ENCODE assay signal across 8 mouse cellular contexts in genomic region chr14:51090077-51090781, GRCm38 (mm10). TPM values are rescaled to one million over a fixed set of nuclear protein-coding genes. Genes with fewer than 3 reads are reported as not detected.
DNase-seq lines count a peak whose midpoint lies in the region; ATAC-seq and TF ChIP-seq lines count a peak whose summit lies in the region.

No protein-coding gene starts in this region.

- TF ChIP-seq POLR2A in olfactory bulb, adult 2 months (IDR thresholded peaks at IDR 0.05; ENCODE audit: insufficient read depth, low read depth, low read length), result no peak

- peak overlapping the region; percentile 77 for H3K27ac ChIP-seq in forebrain, embryonic 15.5 days (replicated peaks)
- H3K27ac ChIP-seq in lung, embryonic 15.5 days, result peak overlapping the region; percentile 91
- H3K27ac ChIP-seq in olfactory bulb, adult 2 months (ENCODE audit: insufficient read depth, low read depth, low read length), result peak overlapping the region; percentile 53; the same call in 1 of the 2 replicates

- intact Hi-C loops in heart, postnatal 36 days (cut with DNase I), result loop anchor here (2.0 kb wide), 1 partner anchor 289 kb away; no protein-coding TSS in a partner anchor

- no peaks in the 10 kb centered on the region for H3K27me3 ChIP-seq in G1E (ENCODE audit: insufficient read depth, low read length)
- no peaks in the 10 kb centered on the region for H3K27me3 ChIP-seq in forebrain, embryonic 15.5 days
- no peaks in the 10 kb centered on the region for H3K27me3 ChIP-seq in lung, embryonic 15.5 days

- no peak for ATAC-seq in G1E (ENCODE audit: extremely low read depth, insufficient number of reproducible peaks, low FRiP score, poor library complexity, severe bottlenecking)
- peak; percentile 57 for ATAC-seq in forebrain, embryonic 15.5 days (replicated peaks)
- peak; percentile 48; the same call in 1 of the 2 replicates for ATAC-seq in lung, embryonic 15.5 days (ENCODE audit: borderline replicate concordance, extremely low read depth, low FRiP score, low TSS enrichment)

- DNase-seq in G1E (ENCODE audit: low spot score), result no peak
- DNase-seq in cerebellum, adult 11-12 months, result peak; percentile 80
- DNase-seq in heart, postnatal 36 days, result peak; percentile 88 to 89
- DNase-seq in layer of hippocampus, adult 9-10 months (ENCODE audit: low spot score), result peak; percentile 84
- DNase-seq in thymus, postnatal 10 days (ENCODE audit: low spot score in 2 of 2), result peak; percentile 77 to 86

- TF ChIP-seq CTCF in G1E (IDR thresholded peaks at IDR 0.05; ENCODE audit: low read depth, low read length), result no peak
- TF ChIP-seq CTCF in olfactory bulb, adult 2 months (IDR thresholded peaks at IDR 0.05; ENCODE audit: insufficient read depth, low read depth, low read length), result no peak

- no peaks in the 10 kb centered on the region for H3K9me3 ChIP-seq in G1E (replicated peaks)
- H3K9me3 ChIP-seq in forebrain, embryonic 15.5 days, result no peaks in the 10 kb centered on the region
- no peaks in the 10 kb centered on the region for H3K9me3 ChIP-seq in lung, embryonic 15.5 days

- peaks cover 44% of the 10 kb centered on the region for H3K4me1 ChIP-seq in G1E (ENCODE audit: insufficient read depth, low read depth, low read length)
- peaks cover 19% of the 10 kb centered on the region for H3K4me1 ChIP-seq in forebrain, embryonic 15.5 days
- H3K4me1 ChIP-seq in lung, embryonic 15.5 days, result peaks cover 18% of the 10 kb centered on the region
- peaks cover 6% of the 10 kb centered on the region for H3K4me1 ChIP-seq in olfactory bulb, adult 2 months (ENCODE audit: control insufficient read depth, insufficient read depth, low read length)

- H3K36me3 ChIP-seq in G1E (replicated peaks), result no peaks in the 10 kb centered on the region
- H3K36me3 ChIP-seq in forebrain, embryonic 15.5 days, result no peaks in the 10 kb centered on the region
- no peaks in the 10 kb centered on the region for H3K36me3 ChIP-seq in lung, embryonic 15.5 days

- peak overlapping the region; percentile 79 for H3K4me2 ChIP-seq in forebrain, embryonic 15.5 days (replicated peaks)
- peak overlapping the region; percentile 71 for H3K4me2 ChIP-seq in lung, embryonic 15.5 days

- under 1% methylated on average over 27 of the region's 27 CpGs for WGBS in forebrain, embryonic 15.5 days
- under 1% methylated on average over 27 of the region's 27 CpGs for WGBS in lung, embryonic 15.5 days
- WGBS in olfactory bulb, adult 2 months, result under 1% methylated on average over 27 of the region's 27 CpGs

- H3K4me3 ChIP-seq in G1E (ENCODE audit: low read depth, low read length), result peak overlapping the region; percentile 77
- H3K4me3 ChIP-seq in forebrain, embryonic 15.5 days, result peak overlapping the region; percentile 72
- peak overlapping the region; percentile 74 for H3K4me3 ChIP-seq in lung, embryonic 15.5 days
- peak overlapping the region; percentile 95 for H3K4me3 ChIP-seq in olfactory bulb, adult 2 months (ENCODE audit: insufficient read depth, low read depth, low read length)

- peak overlapping the region; percentile 52 for H3K9ac ChIP-seq in forebrain, embryonic 15.5 days (replicated peaks)
- H3K9ac ChIP-seq in lung, embryonic 15.5 days, result peak overlapping the region; percentile 61

RNA-seq across cellular contexts. Expression of gene Rnase4, which starts 0.6 kb away (rescaled TPM):
- total RNA-seq in G1E (2014; fragmentation: Nextera tagmentation) (2.7 and 3.2 TPM in 2 replicates), G1E (2017) (0.17 and 0.49 TPM in 2 replicates)
- not detected in 2 replicates for polyA plus RNA-seq in G1E (2012)
- 8.9 and 10.0 TPM in 2 replicates for polyA plus RNA-seq in forebrain, embryonic 15.5 days (2015; fragmentation: Nextera tagmentation; extraction: Ambion mirVana)
- 10 to 100 TPM; 58.7 to 61.0 TPM for total RNA-seq in heart, postnatal 36 days (2021)
- 33.9 and 38.7 TPM in 2 replicates for polyA plus RNA-seq in lung, embryonic 15.5 days (2015; fragmentation: Nextera tagmentation; extraction: Ambion mirVana)
- polyA plus RNA-seq in olfactory bulb, adult 2 months (2012; ENCODE audit: insufficient read depth, insufficient read length, low replicate concordance, missing spikeins), result not detected in 2 replicates

RNA-seq across cellular contexts. Expression of gene Ang, which starts 0.7 kb away (rescaled TPM):
- 1.6 TPM in 1 of 2 replicates, not detected in the other for total RNA-seq in G1E (2014; fragmentation: Nextera tagmentation)
- total RNA-seq in G1E (2017), result 0.16 TPM in 1 of 2 replicates, not detected in the other
- polyA plus RNA-seq in G1E (2012), result not detected in 2 replicates
- 2.6 and 3.8 TPM in 2 replicates for polyA plus RNA-seq in forebrain, embryonic 15.5 days (2015; fragmentation: Nextera tagmentation; extraction: Ambion mirVana)
- 1 to 10 TPM; 7.7 to 9.5 TPM for total RNA-seq in heart, postnatal 36 days (2021)
- polyA plus RNA-seq in lung, embryonic 15.5 days (2015; fragmentation: Nextera tagmentation; extraction: Ambion mirVana), result 7.6 and 7.7 TPM in 2 replicates
- not detected in 2 replicates for polyA plus RNA-seq in olfactory bulb, adult 2 months (2012; ENCODE audit: insufficient read depth, insufficient read length, low replicate concordance, missing spikeins)

RNA-seq across cellular contexts. Expression of gene Olfr750, which starts 16.0 kb away (rescaled TPM):
- not detected in 2 replicates for total RNA-seq in G1E (2014; fragmentation: Nextera tagmentation)
- 0.05 and 0.06 TPM in 2 replicates for total RNA-seq in G1E (2017)
- not detected in 2 replicates for polyA plus RNA-seq in G1E (2012)
- not detected in 2 replicates for polyA plus RNA-seq in forebrain, embryonic 15.5 days (2015; fragmentation: Nextera tagmentation; extraction: Ambion mirVana)
- not detected for total RNA-seq in heart, postnatal 36 days (2021)
- not detected in 2 replicates for polyA plus RNA-seq in lung, embryonic 15.5 days (2015; fragmentation: Nextera tagmentation; extraction: Ambion mirVana)
- not detected in 2 replicates for polyA plus RNA-seq in olfactory bulb, adult 2 months (2012; ENCODE audit: insufficient read depth, insufficient read length, low replicate concordance, missing spikeins)

RNA-seq across cellular contexts. Expression of gene Eddm3b, which starts 24.0 kb away (rescaled TPM):
- not detected in 2 replicates for total RNA-seq in G1E (2014; fragmentation: Nextera tagmentation)
- total RNA-seq in G1E (2017), result 0.11 TPM in 1 of 2 replicates, not detected in the other
- polyA plus RNA-seq in G1E (2012), result not detected in 2 replicates
- polyA plus RNA-seq in forebrain, embryonic 15.5 days (2015; fragmentation: Nextera tagmentation; extraction: Ambion mirVana), result not detected in 2 replicates
- total RNA-seq in heart, postnatal 36 days (2021), result not detected
- not detected in 2 replicates for polyA plus RNA-seq in lung, embryonic 15.5 days (2015; fragmentation: Nextera tagmentation; extraction: Ambion mirVana)
- polyA plus RNA-seq in olfactory bulb, adult 2 months (2012; ENCODE audit: insufficient read depth, insufficient read length, low replicate concordance, missing spikeins), result not detected in 2 replicates

RNA-seq across cellular contexts. Expression of gene Rnase12, which starts 32.8 kb away (rescaled TPM):
- not detected in 2 replicates for total RNA-seq in G1E (2014; fragmentation: Nextera tagmentation)
- not detected in 2 replicates for total RNA-seq in G1E (2017)
- polyA plus RNA-seq in G1E (2012), result not detected in 2 replicates
- not detected in 2 replicates for polyA plus RNA-seq in forebrain, embryonic 15.5 days (2015; fragmentation: Nextera tagmentation; extraction: Ambion mirVana)
- total RNA-seq in heart, postnatal 36 days (2021), result not detected
- not detected in 2 replicates for polyA plus RNA-seq in lung, embryonic 15.5 days (2015; fragmentation: Nextera tagmentation; extraction: Ambion mirVana)
- polyA plus RNA-seq in olfactory bulb, adult 2 months (2012; ENCODE audit: insufficient read depth, insufficient read length, low replicate concordance, missing spikeins), result not detected in 2 replicates
